Mouse (Mus musculus) stomach, adult 2 months (tissue): ENCODE measurements around the gene Vpreb1. TPM values are rescaled to one million over a fixed set of nuclear protein-coding genes. Genes with fewer than 3 reads are reported as not detected.

Experiments used
- polyA plus RNA-seq: library from polyadenylated mRNA; depleted of rRNA; stranded (reverse); fragments of >200 nt; gene quantifications from 2 replicates; pipeline ENCODE4 v1.2.3, GENCODE M21; 2012; rRNA removed

Vpreb1 gene
- polyA plus RNA-seq, result 3.6 and 7.8 TPM in 2 replicates

GRCm38 (mm10) chr16:16870617-16871331 lies at the start of gene Vpreb1, which contains the start of gene Top3b:
Gene Vpreb1, minus strand, starts transcription at chr16:16870843.
Gene Top3b, plus strand, starts transcription at chr16:16870736.

GRCm38 (mm10) chr16:16896382-16897055 lies 25.9 kb upstream of the Vpreb1 start, which contains the start of gene Ppm1f:
Gene Ppm1f, plus strand, starts transcription at chr16:16896469.

GRCm38 (mm10) chr16:16863978-16864377 lies 6.7 kb downstream of the Vpreb1 start, which contains the start of gene Igll1:
Gene Igll1, minus strand, starts transcription at chr16:16863985.

GRCm38 (mm10) chr16:16828757-16829615 lies 41.7 kb downstream of the Vpreb1 start, which contains the start of gene Spag6l:
Gene Spag6l, minus strand, starts transcription at chr16:16829456.

Other genes with a start within 250 kb of the Vpreb1 start
- not detected in 2 replicates for gene Olfr19, start 194.4 kb downstream of the Vpreb1 start, polyA plus RNA-seq
- gene Spag6l, start 41.4 kb downstream of the Vpreb1 start, polyA plus RNA-seq, result 0.06 and 0.10 TPM in 2 replicates
- gene Igll1, start 6.9 kb downstream of the Vpreb1 start, polyA plus RNA-seq, result not detected in 2 replicates
- gene Top3b, start 107 bp downstream of the Vpreb1 start, polyA plus RNA-seq, result 20.1 and 23.9 TPM in 2 replicates
- 2.3 and 2.5 TPM in 2 replicates for gene Ppm1f, start 25.6 kb upstream of the Vpreb1 start, polyA plus RNA-seq
- 18.0 and 25.5 TPM in 2 replicates for gene Mapk1, start 112.5 kb upstream of the Vpreb1 start, polyA plus RNA-seq
- gene Ypel1, start 198.9 kb upstream of the Vpreb1 start, polyA plus RNA-seq, result 0.41 and 0.46 TPM in 2 replicates
- gene Ppil2, start 240.4 kb upstream of the Vpreb1 start, polyA plus RNA-seq, result 34.7 and 35.1 TPM in 2 replicates